Mouse (Mus musculus) intestine, embryonic 16.5 days (tissue): ENCODE results near the gene Samm50. TPM values are rescaled to one million over a fixed set of nuclear protein-coding genes. Genes with fewer than 3 reads are reported as not detected.

Source experiments
- ATAC-seq: fragments of 200-750 bp; cut with Nextera tagmentation; 2 replicates; pipeline ENCODE4 v1.8.0; 2017; ENCODE audit warnings: moderate TSS enrichment, moderate library complexity
- H3K27ac ChIP-seq: fragments of 300-500 bp; sonication (generic); 2 replicates; pipeline ENCODE4 v1.5.1; 2014; ENCODE audit warnings: mild to moderate bottlenecking, low read length
- H3K27me3 ChIP-seq: fragments of 300-500 bp; sonication (generic); replicated peaks from 2 replicates; pipeline ENCODE4 v1.6.1; 2014; ENCODE audit warnings: low read length, control low read depth, mixed read lengths; ENCODE audit not compliant: control insufficient read depth, insufficient read depth
- H3K36me3 ChIP-seq: fragments of 300-500 bp; sonication (generic); 2 replicates; pipeline ENCODE4 v1.6.1; 2014; ENCODE audit warnings: low read length, control low read depth; ENCODE audit not compliant: control insufficient read depth, insufficient read depth
- H3K4me1 ChIP-seq: fragments of 300-500 bp; sonication (generic); 2 replicates; pipeline ENCODE4 v1.6.1; 2014; ENCODE audit warnings: low read length, control low read depth, mixed read lengths; ENCODE audit not compliant: control insufficient read depth, insufficient read depth
- H3K4me2 ChIP-seq: fragments of 300-500 bp; sonication (generic); 2 replicates; pipeline ENCODE4 v1.6.1; 2014; ENCODE audit warnings: low read depth, low read length, control low read depth
- H3K4me3 ChIP-seq: fragments of 300-500 bp; sonication (generic); 2 replicates; pipeline ENCODE4 v1.5.1; 2014; ENCODE audit warnings: mild to moderate bottlenecking, low read length
- H3K9ac ChIP-seq: fragments of 300-500 bp; sonication (generic); 2 replicates; pipeline ENCODE4 v1.6.1; 2014; ENCODE audit warnings: low read depth, low read length
- H3K9me3 ChIP-seq: fragments of 300-500 bp; sonication (generic); 2 replicates; pipeline ENCODE4 v1.6.1; 2016; ENCODE audit warnings: low read length, control low read depth; ENCODE audit not compliant: control insufficient read depth
- WGBS: fragments of 180-500 bp; shearing (Covaris S2); extraction: QIAGEN DNeasy Blood & Tissue Kit; methylation state at CpG from one replicate; pipeline ENCODE4 v1.1.7; 2014; 5-methylcytosine and 5-hydroxymethylcytosine counted together
- microRNA-seq: library from miRNA; unstranded; fragments of <30 nt; microRNA quantifications from one replicate; pipeline ENCODE4, GENCODE M21; 2016
- polyA plus RNA-seq: library from polyadenylated mRNA; unstranded; fragments of >200 nt; fragmentation: Nextera tagmentation; extraction: Ambion mirVana; gene quantifications from 2 replicates; pipeline ENCODE4 v1.2.1, GENCODE M21; 2015

The Samm50 gene
- polyA plus RNA-seq, 1 experiment from 2014 or later, result 165 TPM

GRCm38 (mm10) chr15:84258602-84259355 lies 66.7 kb downstream of the Samm50 start:
- ATAC-seq, result no peak
- WGBS, result 70% methylated on average over 9 of the region's 9 CpGs
- Histone ChIP-seq H3K36me3 (no peaks in the 10 kb centered on the region), H3K9me3 (no peaks in the 10 kb centered on the region), H3K27me3 (no peaks in the 10 kb centered on the region), H3K9ac (no peak overlapping the region), H3K4me1 (peaks cover 4% of the 10 kb centered on the region; the same call in 1 of the 2 replicates), H3K4me3 (no peak overlapping the region), H3K27ac (no peak overlapping the region), H3K4me2 (no peak overlapping the region)

GRCm38 (mm10) chr15:84260123-84260822 lies 68.2 kb downstream of the Samm50 start:
- Histone ChIP-seq H3K4me1 (no peaks in the 10 kb centered on the region), H3K9ac (no peak overlapping the region), H3K36me3 (no peaks in the 10 kb centered on the region), H3K4me3 (no peak overlapping the region), H3K4me2 (no peak overlapping the region), H3K9me3 (no peaks in the 10 kb centered on the region), H3K27ac (no peak overlapping the region), H3K27me3 (no peaks in the 10 kb centered on the region)
- 33% methylated on average over 22 of the region's 22 CpGs for WGBS
- no peak for ATAC-seq

DNA sequence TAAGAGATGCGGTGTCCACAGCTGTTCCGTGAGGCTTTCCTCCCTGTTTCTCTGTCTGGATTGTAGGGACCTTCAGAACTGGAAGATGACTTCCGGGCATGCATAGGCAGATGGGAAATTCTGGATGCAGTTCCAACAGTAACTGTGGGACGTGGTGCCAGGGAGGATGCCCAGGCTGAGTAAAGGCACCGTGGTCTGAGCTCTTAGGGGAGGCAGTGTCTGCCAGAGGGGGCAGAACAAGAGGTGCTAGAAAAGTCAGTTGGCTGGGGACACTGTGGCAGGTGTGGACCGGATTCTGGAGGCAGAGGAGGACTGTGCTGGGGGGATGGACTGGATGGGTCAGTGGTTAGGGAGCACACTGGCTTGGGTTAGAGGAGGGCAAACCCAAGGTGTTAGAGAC lies 70.6 kb downstream of the Samm50 start:
- Histone ChIP-seq H3K9me3 (no peaks in the 10 kb centered on the region), H3K27ac (no peak overlapping the region), H3K27me3 (no peaks in the 10 kb centered on the region), H3K4me1 (no peaks in the 10 kb centered on the region), H3K36me3 (no peaks in the 10 kb centered on the region), H3K4me2 (no peak overlapping the region), H3K9ac (no peak overlapping the region), H3K4me3 (no peak overlapping the region)
- 91% methylated on average over 6 of the region's 6 CpGs for WGBS
- no peak for ATAC-seq

DNA sequence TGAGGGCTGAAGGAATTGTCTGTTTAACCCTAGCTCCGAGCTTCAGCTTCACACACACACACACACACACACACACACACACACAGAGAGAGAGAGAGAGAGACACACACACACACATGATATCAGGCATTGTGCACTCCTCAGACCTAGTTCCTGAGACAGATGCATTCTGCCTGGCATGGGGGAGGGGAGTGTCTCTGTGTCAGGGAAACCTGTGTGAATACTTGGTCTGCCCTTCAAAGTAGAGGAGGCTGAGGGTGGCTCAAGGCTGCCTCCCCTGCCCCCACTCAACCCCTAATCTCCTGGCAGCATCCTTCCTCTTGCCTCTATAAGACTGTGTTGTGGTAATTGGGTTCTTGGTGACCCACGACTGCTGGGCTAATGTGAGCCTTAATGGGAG lies 71.5 kb downstream of the Samm50 start:
- no peak overlapping the region for H3K9ac ChIP-seq
- no peak overlapping the region for H3K4me2 ChIP-seq
- ATAC-seq, result no peak
- WGBS, result 51% methylated on average over 2 of the region's 2 CpGs
- no peak overlapping the region for H3K4me3 ChIP-seq
- no peaks in the 10 kb centered on the region for H3K36me3 ChIP-seq
- no peaks in the 10 kb centered on the region for H3K27me3 ChIP-seq
- H3K9me3 ChIP-seq, result no peaks in the 10 kb centered on the region
- no peaks in the 10 kb centered on the region for H3K4me1 ChIP-seq
- no peak overlapping the region for H3K27ac ChIP-seq

GRCm38 (mm10) chr15:84265141-84265540 lies 73.1 kb downstream of the Samm50 start:
- Histone ChIP-seq H3K4me1 (no peaks in the 10 kb centered on the region), H3K9ac (no peak overlapping the region), H3K4me2 (no peak overlapping the region), H3K36me3 (no peaks in the 10 kb centered on the region), H3K9me3 (no peaks in the 10 kb centered on the region), H3K27me3 (no peaks in the 10 kb centered on the region), H3K4me3 (no peak overlapping the region), H3K27ac (no peak overlapping the region)
- no peak for ATAC-seq
- WGBS, result 73% methylated on average over 11 of the region's 11 CpGs

DNA sequence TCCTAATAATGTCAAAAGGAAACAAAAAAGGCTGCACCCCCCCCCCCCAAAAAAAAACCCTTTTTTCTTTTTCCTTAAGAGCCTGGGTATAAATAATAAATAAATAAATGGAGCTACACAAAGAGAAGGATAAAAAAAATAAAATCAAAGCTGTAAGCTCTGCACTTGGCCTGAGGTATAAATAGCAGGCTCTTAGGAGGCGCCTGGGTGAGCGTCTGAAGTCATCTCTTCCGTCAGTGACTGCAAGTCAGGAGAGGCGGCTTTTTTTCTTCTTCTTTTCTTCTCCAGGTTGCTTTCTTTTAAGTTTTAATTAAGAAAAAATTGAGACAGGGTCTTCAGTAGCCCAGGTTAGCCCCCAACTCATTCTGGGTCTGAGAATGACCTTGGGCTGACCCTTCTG lies 74.2 kb downstream of the Samm50 start:
- H3K36me3 ChIP-seq, result no peaks in the 10 kb centered on the region

More for the DNA sequence above, 74.2 kb downstream of the Samm50 start:
- H3K4me2 ChIP-seq, result no peak overlapping the region
- ATAC-seq, result no peak
- H3K27ac ChIP-seq, result no peak overlapping the region
- no peak overlapping the region for H3K9ac ChIP-seq
- H3K4me1 ChIP-seq, result no peaks in the 10 kb centered on the region
- WGBS, result 67% methylated on average over 4 of the region's 4 CpGs
- H3K27me3 ChIP-seq, result no peaks in the 10 kb centered on the region
- H3K9me3 ChIP-seq, result no peaks in the 10 kb centered on the region
- no peak overlapping the region for H3K4me3 ChIP-seq

Small RNAs within 50 kb of the gene (microRNA-seq; reads per million reads assigned to microRNA genes)
- not detected for gene Mir6392

Other genes with a start within 250 kb of the Samm50 start
- gene Efcab6, start 126.9 kb upstream of the Samm50 start, polyA plus RNA-seq, result 0.05 and 0.18 TPM in 2 replicates
- gene Sult4a1, start 86.5 kb upstream of the Samm50 start, polyA plus RNA-seq, result 4.9 and 5.1 TPM in 2 replicates
- gene Pnpla5, start 69.1 kb upstream of the Samm50 start, polyA plus RNA-seq, result not detected in 2 replicates
- gene Pnpla3, start 24.4 kb upstream of the Samm50 start, polyA plus RNA-seq, result 0.95 and 1.2 TPM in 2 replicates
- 2.5 TPM in 2 replicates for gene Parvb, start 39.8 kb downstream of the Samm50 start, polyA plus RNA-seq
- 3.1 and 3.2 TPM in 2 replicates for gene Parvg, start 131.8 kb downstream of the Samm50 start, polyA plus RNA-seq